Mouse (Mus musculus) megakaryocyte-erythroid progenitor cell, adult 5 weeks (primary cell): ENCODE data around the gene Awat1. TPM values are rescaled to one million over a fixed set of nuclear protein-coding genes. Genes with fewer than 3 reads are reported as not detected.

Source experiments
- polyA plus RNA-seq: library from polyadenylated mRNA; stranded (reverse); fragments of >175 nt; gene quantifications from 2 replicates; pipeline ENCODE4 v1.2.3, GENCODE M21; 2012

Gene Awat1
- polyA plus RNA-seq: not detected in 2 replicates

DNA sequence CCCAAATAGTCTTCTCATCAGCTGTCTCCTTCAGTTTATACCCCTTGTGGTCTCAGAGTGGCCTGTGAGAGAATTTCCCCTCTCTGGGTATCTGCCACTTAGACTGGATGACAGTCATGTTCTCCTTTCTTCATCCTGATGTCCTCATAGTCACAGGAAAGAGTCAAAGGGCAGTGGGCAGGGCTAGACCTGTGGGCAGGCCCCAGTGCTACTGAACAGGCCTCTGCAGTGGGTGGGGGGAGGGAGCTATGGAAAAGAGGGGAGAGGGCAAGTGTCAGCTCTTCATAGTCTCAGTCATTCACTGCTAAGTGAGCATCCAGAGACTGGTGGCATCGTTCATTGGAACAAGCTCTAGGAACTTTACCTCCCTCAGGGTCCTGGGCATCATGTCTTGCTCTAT, at the start of gene Awat1:
TSS of gene Awat1 (plus strand) at position 301 of the 400 bp plus-strand sequence.

DNA sequence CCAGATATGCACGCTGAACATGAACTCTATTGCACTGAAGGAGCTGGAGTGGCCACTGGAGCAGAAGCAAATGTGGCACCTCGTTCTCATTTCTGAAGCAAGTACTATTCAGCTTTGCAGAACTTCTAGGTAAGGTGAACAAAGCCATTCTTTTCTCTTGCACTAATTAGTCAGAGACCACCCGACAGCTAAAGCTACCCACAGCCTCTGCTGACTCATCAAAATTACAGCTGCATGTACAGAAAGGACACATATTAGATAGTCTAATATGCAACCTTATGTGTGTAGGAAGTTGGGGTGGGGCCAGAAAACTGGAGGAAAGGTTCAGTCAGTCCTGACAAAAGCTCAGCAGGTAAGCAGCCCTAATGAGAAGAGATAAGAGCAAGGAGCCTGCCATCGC, 47.6 kb upstream of the Awat1 start, which contains the start of gene Dgat2l6:
TSS of gene Dgat2l6 (plus strand) at position 368 of the 400 bp plus-strand sequence.

DNA sequence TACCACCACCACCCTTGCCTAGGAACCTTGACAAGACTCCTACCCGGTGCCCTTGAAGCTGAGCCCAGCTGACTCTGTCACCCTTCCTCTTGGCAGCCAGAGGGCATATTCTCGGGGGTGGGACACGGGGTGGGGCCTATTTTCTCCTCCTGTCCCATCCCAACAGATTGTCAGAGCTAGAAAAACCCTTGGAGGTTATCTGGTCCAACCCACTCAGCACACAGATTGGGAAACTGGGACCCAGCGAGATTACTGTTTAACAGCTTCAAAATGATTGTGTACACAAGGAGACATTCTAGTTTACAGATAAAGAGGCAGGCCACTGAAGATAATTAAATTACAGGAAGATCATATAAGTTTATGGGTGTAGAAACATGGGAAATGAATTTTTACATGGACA, 22.7 kb downstream of the Awat1 start, which contains the start of gene P2ry4:
TSS of gene P2ry4 (minus strand) at position 79 of the 400 bp plus-strand sequence.

DNA sequence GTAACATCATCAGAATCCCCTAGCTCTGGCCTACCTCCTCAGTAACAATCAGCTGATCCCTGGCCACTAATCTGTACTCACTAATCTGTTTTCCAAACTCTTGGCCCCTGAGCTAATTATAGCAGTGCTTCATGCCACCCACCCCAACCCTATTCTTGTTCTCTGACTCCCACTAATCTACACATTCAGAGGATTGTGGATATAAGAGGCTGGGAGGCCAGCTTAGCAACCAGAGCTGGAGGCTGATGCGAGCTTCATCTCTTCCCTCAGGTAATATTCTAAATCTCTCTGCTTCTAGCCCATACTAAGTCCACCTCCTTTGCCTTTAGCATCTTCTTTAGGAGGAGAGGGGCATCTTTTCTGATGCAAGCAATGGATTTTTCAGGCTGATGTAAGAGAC, 33.3 kb downstream of the Awat1 start, which contains the start of gene Arr3:
TSS of gene Arr3 (plus strand) at position 184 of the 400 bp plus-strand sequence.

DNA sequence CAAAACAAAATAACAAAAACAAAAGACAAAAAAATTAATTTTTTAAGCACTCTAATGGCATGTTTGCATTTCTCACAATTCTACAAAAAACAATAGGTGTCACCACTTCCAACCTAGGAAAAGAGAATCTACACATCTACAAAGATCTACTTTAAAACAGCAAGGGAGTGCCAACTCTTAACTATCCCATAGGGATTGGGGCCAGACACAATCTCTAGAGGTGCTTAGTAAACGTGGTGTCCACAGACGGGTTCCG, 53.4 kb downstream of the Awat1 start, which contains the start of gene Kif4:
TSS of gene Kif4 (plus strand) at position 192 of the 256 bp plus-strand sequence.

DNA sequence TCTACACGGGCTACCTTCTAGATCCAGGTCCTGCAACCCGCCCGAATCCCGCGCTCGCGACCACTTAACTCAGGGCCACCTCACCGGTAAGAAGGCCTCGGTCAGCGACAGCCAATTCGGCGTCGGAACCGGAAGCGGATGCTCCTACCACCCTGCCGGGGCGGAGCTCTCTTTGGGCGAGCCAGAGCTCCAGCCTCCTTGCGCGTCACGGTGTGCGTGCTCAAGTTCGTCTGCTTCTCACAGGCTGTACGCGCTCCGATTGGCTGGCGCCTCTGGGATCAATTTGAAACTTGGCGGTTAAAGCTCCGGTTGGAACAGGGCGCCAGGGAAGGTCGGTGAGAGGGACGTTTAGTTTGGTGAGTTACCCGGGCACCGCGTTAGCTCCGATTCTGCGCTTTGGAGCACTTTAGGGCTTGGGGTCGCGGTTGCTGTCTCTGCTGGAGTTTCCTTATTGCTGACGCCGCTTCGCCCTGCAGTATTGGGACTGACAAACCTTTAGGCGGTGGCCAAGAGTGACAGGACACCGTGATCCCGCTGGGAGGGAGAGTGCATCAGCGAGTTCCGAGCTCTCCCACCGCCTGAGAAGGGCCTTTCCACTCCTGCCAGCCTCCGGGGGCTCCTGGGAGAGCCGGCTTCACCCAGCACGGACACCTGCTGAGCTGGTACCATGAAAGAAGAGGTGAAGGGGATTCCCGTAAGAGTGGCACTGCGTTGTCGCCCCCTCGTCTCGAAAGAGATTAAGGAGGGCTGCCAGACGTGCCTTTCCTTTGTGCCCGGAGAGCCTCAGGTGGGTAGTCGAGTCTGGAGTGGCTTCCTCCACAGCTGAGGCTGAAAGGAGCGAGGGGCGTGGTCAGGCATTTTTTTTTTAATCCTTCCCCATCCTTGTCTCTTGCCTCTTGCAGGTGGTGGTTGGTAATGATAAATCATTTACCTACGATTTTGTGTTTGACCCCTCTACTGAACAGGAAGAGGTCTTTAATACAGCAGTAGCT, 54.0 kb downstream of the Awat1 start, which contains the start of gene Pdzd11:
TSS of gene Pdzd11 (minus strand) at position 767 of the 992 bp plus-strand sequence.

Other genes with a start within 250 kb of the Awat1 start
- not detected in 2 replicates for gene Otud6a, start 143.2 kb upstream of the Awat1 start, polyA plus RNA-seq
- not detected in 2 replicates for gene Awat2, start 129.5 kb upstream of the Awat1 start, polyA plus RNA-seq
- 22.1 and 30.9 TPM in 2 replicates for gene Igbp1, start 78.0 kb upstream of the Awat1 start, polyA plus RNA-seq
- not detected in 2 replicates for gene Dgat2l6, start 47.4 kb upstream of the Awat1 start, polyA plus RNA-seq
- not detected in 2 replicates for gene P2ry4, start 22.6 kb downstream of the Awat1 start, polyA plus RNA-seq
- not detected in 2 replicates for gene Arr3, start 33.2 kb downstream of the Awat1 start, polyA plus RNA-seq
- gene Kif4, start 53.5 kb downstream of the Awat1 start, polyA plus RNA-seq: 2.2 and 2.3 TPM in 2 replicates
- 7.5 and 8.6 TPM in 2 replicates for gene Pdzd11, start 54.3 kb downstream of the Awat1 start, polyA plus RNA-seq
- gene Gdpd2, start 157.6 kb downstream of the Awat1 start, polyA plus RNA-seq: 0.06 and 0.09 TPM in 2 replicates
- 2.4 and 3.4 TPM in 2 replicates for gene Dlg3, start 195.5 kb downstream of the Awat1 start, polyA plus RNA-seq